Mouse (Mus musculus): ENCODE measurements at regions not wholly inside any gene's neighbourhood (a gene's known extent, or its start where the extent isn't known, plus 50 kb on each side); places are given as distances from the start of the nearest gene placed in this dataset.
A peak's percentile ranks its signal among the peaks of the same experiment; 100 is the strongest.

DNA sequence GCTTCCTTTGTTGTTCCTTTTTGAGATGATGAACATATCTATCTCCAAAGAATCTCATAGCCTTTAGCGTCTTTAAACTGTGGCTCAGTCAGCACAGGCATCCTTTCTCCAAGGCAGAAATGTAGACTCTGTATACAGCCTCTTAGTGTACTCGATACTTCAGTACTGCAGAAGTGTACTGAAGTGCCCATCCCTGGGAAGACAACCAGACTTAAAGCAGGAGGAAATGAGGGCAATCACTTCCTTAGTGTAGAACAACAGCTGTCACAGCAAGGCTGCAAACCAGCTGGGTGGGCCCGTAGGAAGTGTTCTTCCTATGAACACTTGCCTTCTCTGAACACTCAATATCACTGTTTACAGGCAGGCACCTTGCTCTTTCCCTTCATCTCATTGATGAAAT is 110.5 kb upstream of the Alg10b start:
- H3K4me1 ChIP-seq (replicated peaks; ENCODE audit: control insufficient read depth, insufficient read depth, low read length), result no peaks in the 10 kb centered on the region
- H3K9me3 ChIP-seq (ENCODE audit: control insufficient read depth, low read length), result no peaks in the 10 kb centered on the region
- H3K4me2 ChIP-seq (replicated peaks; ENCODE audit: low read depth, low read length), result no peak overlapping the region
- no peak overlapping the region for H3K4me3 ChIP-seq (ENCODE audit: low read depth, low read length)
- H3K27me3 ChIP-seq (ENCODE audit: control insufficient read depth, insufficient read depth, low read length), result no peaks in the 10 kb centered on the region
- DNase-seq (ENCODE audit: low spot score), result no peak
- H3K36me3 ChIP-seq (ENCODE audit: control insufficient read depth, insufficient read depth, low read length), result no peaks in the 10 kb centered on the region
- 78% methylated on average over 3 of the region's 3 CpGs for WGBS
- ATAC-seq (ENCODE audit: low FRiP score), result no peak
- no peak overlapping the region for H3K9ac ChIP-seq (ENCODE audit: low read depth, low read length)
- no peak overlapping the region for H3K27ac ChIP-seq (ENCODE audit: low read depth, low read length)

GRCm38 (mm10) chr15:90119747-90120146 is 104.4 kb upstream of the Alg10b start:
- H3K27ac ChIP-seq (ENCODE audit: low read depth, low read length), result no peak overlapping the region
- DNase-seq (ENCODE audit: low spot score), result no peak
- H3K27me3 ChIP-seq (ENCODE audit: control insufficient read depth, insufficient read depth, low read length), result no peaks in the 10 kb centered on the region
- no peak for ATAC-seq (ENCODE audit: low FRiP score)
- no peaks in the 10 kb centered on the region for H3K36me3 ChIP-seq (ENCODE audit: control insufficient read depth, insufficient read depth, low read length)
- no peaks in the 10 kb centered on the region for H3K9me3 ChIP-seq (ENCODE audit: control insufficient read depth, low read length)
- no peaks in the 10 kb centered on the region for H3K4me1 ChIP-seq (replicated peaks; ENCODE audit: control insufficient read depth, insufficient read depth, low read length)
- no peak overlapping the region for H3K4me2 ChIP-seq (replicated peaks; ENCODE audit: low read depth, low read length)
- 80% methylated on average over 3 of the region's 3 CpGs for WGBS
- no peak overlapping the region for H3K9ac ChIP-seq (ENCODE audit: low read depth, low read length)
- H3K4me3 ChIP-seq (ENCODE audit: low read depth, low read length), result no peak overlapping the region

GRCm38 (mm10) chr15:90123999-90124398 is 100.1 kb upstream of the Alg10b start:
- no peaks in the 10 kb centered on the region for H3K36me3 ChIP-seq (ENCODE audit: control insufficient read depth, insufficient read depth, low read length)
- H3K4me2 ChIP-seq (replicated peaks; ENCODE audit: low read depth, low read length), result no peak overlapping the region
- no peak overlapping the region for H3K27ac ChIP-seq (ENCODE audit: low read depth, low read length)
- H3K9ac ChIP-seq (ENCODE audit: low read depth, low read length), result no peak overlapping the region
- H3K4me1 ChIP-seq (replicated peaks; ENCODE audit: control insufficient read depth, insufficient read depth, low read length), result no peaks in the 10 kb centered on the region
- 94% methylated on average over 8 of the region's 8 CpGs for WGBS
- no peak for DNase-seq (ENCODE audit: low spot score)
- H3K27me3 ChIP-seq (ENCODE audit: control insufficient read depth, insufficient read depth, low read length), result no peaks in the 10 kb centered on the region
- H3K4me3 ChIP-seq (ENCODE audit: low read depth, low read length), result no peak overlapping the region
- ATAC-seq (ENCODE audit: low FRiP score), result no peak
- H3K9me3 ChIP-seq (ENCODE audit: control insufficient read depth, low read length), result no peaks in the 10 kb centered on the region

- Histone ChIP-seq H3K27ac (ENCODE audit: low read depth, low read length) (no peak overlapping the region), H3K4me3 (ENCODE audit: low read depth, low read length) (no peak overlapping the region), H3K9ac (ENCODE audit: low read depth, low read length) (no peak overlapping the region), H3K9me3 (ENCODE audit: control insufficient read depth, low read length) (no peaks in the 10 kb centered on the region), H3K4me1 (replicated peaks; ENCODE audit: control insufficient read depth, insufficient read depth, low read length) (no peaks in the 10 kb centered on the region), H3K4me2 (replicated peaks; ENCODE audit: low read depth, low read length) (no peak overlapping the region), H3K36me3 (ENCODE audit: control insufficient read depth, insufficient read depth, low read length) (no peaks in the 10 kb centered on the region), H3K27me3 (ENCODE audit: control insufficient read depth, insufficient read depth, low read length) (no peaks in the 10 kb centered on the region)
- ATAC-seq (ENCODE audit: low FRiP score) (no peak), DNase-seq (ENCODE audit: low spot score) (no peak)
- 74% methylated on average over 8 of the region's 8 CpGs for WGBS
Measured at GRCm38 (mm10) chr15:90125146-90125545, 99.0 kb upstream of the Alg10b start.

DNA sequence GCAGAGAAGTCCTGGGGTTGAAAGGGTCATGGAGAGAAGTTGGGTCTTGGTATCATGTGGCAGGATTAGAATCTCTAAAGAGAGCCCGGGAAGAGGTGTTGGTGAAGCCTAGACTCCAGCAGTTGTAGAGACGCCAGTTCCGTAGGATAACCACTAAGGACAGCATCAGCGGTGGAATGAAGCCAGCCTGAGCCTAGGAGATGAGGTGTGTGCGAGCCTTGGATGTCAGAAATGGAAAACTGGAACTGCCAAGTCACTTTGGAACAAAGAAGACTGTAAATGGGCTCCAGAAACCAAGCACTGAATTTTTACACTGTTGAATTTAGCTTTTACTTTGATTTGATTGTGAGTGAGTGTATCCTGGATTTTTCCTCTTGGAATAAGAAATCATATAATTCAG is 92.3 kb upstream of the Alg10b start:
- Histone ChIP-seq H3K27me3 (ENCODE audit: control insufficient read depth, insufficient read depth, low read length) (no peaks in the 10 kb centered on the region), H3K9ac (ENCODE audit: low read depth, low read length) (no peak overlapping the region), H3K36me3 (ENCODE audit: control insufficient read depth, insufficient read depth, low read length) (no peaks in the 10 kb centered on the region), H3K27ac (ENCODE audit: low read depth, low read length) (no peak overlapping the region), H3K9me3 (ENCODE audit: control insufficient read depth, low read length) (no peaks in the 10 kb centered on the region), H3K4me1 (replicated peaks; ENCODE audit: control insufficient read depth, insufficient read depth, low read length) (no peaks in the 10 kb centered on the region), H3K4me2 (replicated peaks; ENCODE audit: low read depth, low read length) (no peak overlapping the region), H3K4me3 (ENCODE audit: low read depth, low read length) (no peak overlapping the region)
- DNase-seq (ENCODE audit: low spot score), result no peak
- ATAC-seq (ENCODE audit: low FRiP score), result no peak
- WGBS, result 85% methylated on average over 5 of the region's 5 CpGs

DNA sequence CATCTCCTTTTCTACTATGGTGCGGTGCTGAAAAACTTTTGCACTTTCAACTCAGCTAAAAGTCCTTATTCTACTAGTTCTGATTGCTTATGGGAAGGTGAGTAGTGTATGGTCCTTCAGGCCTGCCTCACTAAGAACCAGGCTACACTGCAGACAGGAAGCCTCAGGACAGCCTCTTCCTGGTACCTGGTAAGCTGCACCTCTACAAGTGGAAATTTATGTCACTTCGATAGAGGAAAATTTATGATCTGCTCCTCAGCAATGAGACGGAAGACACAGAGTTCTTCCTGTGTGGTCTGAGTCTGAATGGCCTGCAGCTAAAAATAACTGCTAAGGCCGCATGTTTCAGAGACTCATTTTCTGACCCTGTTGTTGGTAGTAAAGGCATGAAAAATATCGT is 83.1 kb upstream of the Alg10b start:
- Histone ChIP-seq H3K4me2 (replicated peaks; ENCODE audit: low read depth, low read length) (no peak overlapping the region), H3K36me3 (ENCODE audit: control insufficient read depth, insufficient read depth, low read length) (no peaks in the 10 kb centered on the region), H3K27ac (ENCODE audit: low read depth, low read length) (no peak overlapping the region), H3K27me3 (ENCODE audit: control insufficient read depth, insufficient read depth, low read length) (no peaks in the 10 kb centered on the region), H3K9ac (ENCODE audit: low read depth, low read length) (no peak overlapping the region), H3K4me3 (ENCODE audit: low read depth, low read length) (no peak overlapping the region), H3K4me1 (replicated peaks; ENCODE audit: control insufficient read depth, insufficient read depth, low read length) (no peaks in the 10 kb centered on the region), H3K9me3 (ENCODE audit: control insufficient read depth, low read length) (no peaks in the 10 kb centered on the region)
- no peak for ATAC-seq (ENCODE audit: low FRiP score)
- DNase-seq (ENCODE audit: low spot score), result no peak
- 84% methylated on average over 5 of the region's 5 CpGs for WGBS

GRCm38 (mm10) chr15:90148663-90149062 is 75.4 kb upstream of the Alg10b start:
- no peaks in the 10 kb centered on the region for H3K27me3 ChIP-seq (ENCODE audit: control insufficient read depth, insufficient read depth, low read length)
- no peak overlapping the region for H3K27ac ChIP-seq (ENCODE audit: low read depth, low read length)
- no peak overlapping the region for H3K9ac ChIP-seq (ENCODE audit: low read depth, low read length)
- no peaks in the 10 kb centered on the region for H3K36me3 ChIP-seq (ENCODE audit: control insufficient read depth, insufficient read depth, low read length)
- DNase-seq (ENCODE audit: low spot score) (no peak), ATAC-seq (ENCODE audit: low FRiP score) (no peak)
- H3K4me1 ChIP-seq (replicated peaks; ENCODE audit: control insufficient read depth, insufficient read depth, low read length), result no peaks in the 10 kb centered on the region
- H3K4me2 ChIP-seq (replicated peaks; ENCODE audit: low read depth, low read length), result no peak overlapping the region
- H3K4me3 ChIP-seq (ENCODE audit: low read depth, low read length), result no peak overlapping the region
- H3K9me3 ChIP-seq (ENCODE audit: control insufficient read depth, low read length), result no peaks in the 10 kb centered on the region

DNA sequence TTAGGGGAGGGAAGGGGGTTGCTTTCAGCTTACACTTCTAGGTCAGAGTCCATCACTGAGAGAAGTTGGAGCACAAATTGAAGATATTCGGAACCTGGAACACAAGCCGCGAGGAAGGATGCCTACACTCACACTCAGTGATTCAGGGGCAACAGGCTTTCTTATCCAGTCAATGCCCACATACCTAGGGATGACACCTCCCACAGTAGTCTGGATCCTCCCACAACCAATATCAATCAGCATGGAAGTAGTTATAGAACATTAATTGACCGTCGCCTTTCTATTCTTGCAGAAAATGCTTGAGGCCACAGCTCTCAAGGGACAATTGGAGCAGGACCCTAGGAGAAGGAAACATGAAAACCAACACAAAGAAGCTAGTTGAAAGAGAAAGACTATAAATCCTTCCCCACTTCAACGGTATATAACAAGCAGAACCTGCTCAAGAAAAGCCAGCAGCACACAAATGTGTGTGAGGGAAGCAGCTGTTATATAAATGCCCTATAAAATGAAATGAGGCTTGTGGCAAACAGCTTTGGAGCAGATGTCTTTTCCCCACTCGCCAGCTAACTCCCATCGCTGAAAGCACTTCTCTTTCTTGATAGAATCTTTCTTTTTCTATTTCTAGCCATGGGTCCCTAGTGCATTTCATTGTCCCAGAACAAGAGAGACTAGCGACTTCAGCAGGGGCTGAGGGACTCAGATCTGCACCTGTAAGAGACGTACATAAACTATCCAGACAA is 70.1 kb upstream of the Alg10b start:
- no peak overlapping the region for H3K9ac ChIP-seq (ENCODE audit: low read depth, low read length)
- H3K27ac ChIP-seq (ENCODE audit: low read depth, low read length), result no peak overlapping the region
- H3K4me2 ChIP-seq (replicated peaks; ENCODE audit: low read depth, low read length), result no peak overlapping the region
- no peaks in the 10 kb centered on the region for H3K9me3 ChIP-seq (ENCODE audit: control insufficient read depth, low read length)
- 83% methylated on average over 10 of the region's 10 CpGs for WGBS
- ATAC-seq (ENCODE audit: low FRiP score) (peak; percentile 25; the same call in 1 of the 2 replicates), DNase-seq (ENCODE audit: low spot score) (no peak)
- no peaks in the 10 kb centered on the region for H3K4me1 ChIP-seq (replicated peaks; ENCODE audit: control insufficient read depth, insufficient read depth, low read length)
- no peaks in the 10 kb centered on the region for H3K27me3 ChIP-seq (ENCODE audit: control insufficient read depth, insufficient read depth, low read length)
- no peak overlapping the region for H3K4me3 ChIP-seq (ENCODE audit: low read depth, low read length)
- no peaks in the 10 kb centered on the region for H3K36me3 ChIP-seq (ENCODE audit: control insufficient read depth, insufficient read depth, low read length)

All from hindbrain, embryonic 11.5 days (tissue).